Mouse (Mus musculus) heart, postnatal 0 days (tissue): ENCODE data around the gene Wbp4.

ENCODE experiments used
- CTCF ChIP-seq: IDR thresholded peaks from 2 replicates; pipeline ENCODE4 v1.5.1; 2016; ENCODE audit warnings: antibody characterized with exemption, control low read depth, low read depth
- EP300 ChIP-seq: IDR thresholded peaks from 2 replicates; pipeline ENCODE4 v1.6.1; 2016; ENCODE audit warnings: antibody characterized with exemption, low read depth

DNA sequence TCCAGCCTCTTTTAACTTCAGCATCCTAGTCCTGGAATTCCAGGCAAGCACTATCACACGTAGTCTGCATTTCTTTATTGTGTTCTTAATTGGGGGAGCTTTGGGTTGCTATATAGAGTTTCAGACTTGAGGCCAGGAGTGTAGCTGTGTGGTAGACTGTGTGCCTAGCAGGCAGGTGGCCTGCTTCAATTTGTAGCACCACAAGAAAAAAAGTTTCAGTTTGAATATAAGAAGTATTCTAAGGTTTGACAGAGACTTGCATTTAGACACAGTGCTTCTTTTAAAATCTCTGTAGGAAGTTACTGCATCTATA lies 38.3 kb upstream of the Wbp4 start:
- TF ChIP-seq EP300 (no peak), CTCF (no peak)
